Mouse (Mus musculus): ENCODE data around the gene Zfp592.

The Zfp592 gene

GRCm38 (mm10) chr7:81057901-81058711, 64.6 kb downstream of the Zfp592 start:
- DNase-seq (ENCODE audit: low spot score), result no peak

- DNase-seq (ENCODE audit: low spot score), result no peak
These were observed 65.3 kb downstream of the Zfp592 start for GRCm38 (mm10) chr7:81058712-81059154.

GRCm38 (mm10) chr7:81059388-81059787, 65.9 kb downstream of the Zfp592 start:
- DNase-seq (ENCODE audit: low spot score), result no peak

GRCm38 (mm10) chr7:81060908-81061307, 67.4 kb downstream of the Zfp592 start:
- DNase-seq (ENCODE audit: low spot score), result peak; percentile 33

GRCm38 (mm10) chr7:81061936-81062335, 68.5 kb downstream of the Zfp592 start:
- DNase-seq (ENCODE audit: low spot score), result no peak

GRCm38 (mm10) chr7:81063332-81063731, 69.9 kb downstream of the Zfp592 start:
- no peak for DNase-seq (ENCODE audit: low spot score)

- DNase-seq (ENCODE audit: low spot score), result no peak
These were observed 73.2 kb downstream of the Zfp592 start for GRCm38 (mm10) chr7:81066714-81067113.

- no peak for DNase-seq (ENCODE audit: low spot score)
These were observed 79.0 kb downstream of the Zfp592 start for GRCm38 (mm10) chr7:81072463-81072862.

- no peak for DNase-seq (ENCODE audit: low spot score)
These were observed 79.8 kb downstream of the Zfp592 start for GRCm38 (mm10) chr7:81073273-81073672.

GRCm38 (mm10) chr7:81074546-81074945, 81.1 kb downstream of the Zfp592 start:
- DNase-seq (ENCODE audit: low spot score), result no peak

- no peak for DNase-seq (ENCODE audit: low spot score)
These were observed 81.8 kb downstream of the Zfp592 start for GRCm38 (mm10) chr7:81075299-81075698.

- DNase-seq (ENCODE audit: low spot score), result no peak
These were observed 82.3 kb downstream of the Zfp592 start for GRCm38 (mm10) chr7:81075732-81076131.

- no peak for DNase-seq (ENCODE audit: low spot score)
These were observed 83.5 kb downstream of the Zfp592 start for GRCm38 (mm10) chr7:81077009-81077408.

- no peak for DNase-seq (ENCODE audit: low spot score)
These were observed 85.3 kb downstream of the Zfp592 start for GRCm38 (mm10) chr7:81078740-81079139.

GRCm38 (mm10) chr7:81093420-81093965, 100.0 kb downstream of the Zfp592 start:
- no peak for DNase-seq (ENCODE audit: low spot score)

GRCm38 (mm10) chr7:81094104-81094757, 100.8 kb downstream of the Zfp592 start:
- no peak for DNase-seq (ENCODE audit: low spot score)

Measured in adipocyte (in vitro differentiated cells).